Mouse (Mus musculus) megakaryocyte-erythroid progenitor cell, adult 5-6 weeks (primary cell): ENCODE measurements around the gene Itpripl1. TPM values are rescaled to one million over a fixed set of nuclear protein-coding genes. Genes with fewer than 3 reads are reported as not detected.
"Not testable (repeated sequence)": the region's sequence is repeated elsewhere in the genome, so short reads cannot be mapped to it uniquely, and the experiment has no call there.

Experiments used
- ATAC-seq: replicated peaks from 2 replicates; pipeline ENCODE4 v1.8.0; 2016; ENCODE audit warnings: mild to moderate bottlenecking, inconsistent platforms; ENCODE audit not compliant: severe bottlenecking, poor library complexity, low FRiP score, low TSS enrichment
- total RNA-seq, 2 experiments: library from RNA; stranded (forward) in 1 of 2; stranded (reverse) in 1 of 2; fragments of 200-1000, 215-1000 nt in 1 of 2; fragments of >200 nt in 1 of 2; fragmentation: Nextera tagmentation in 1 of 2; gene quantifications; 2 replicates each; pipeline ENCODE4 v1.2.3; 2014 to 2017

The Itpripl1 gene
- total RNA-seq, 2 experiments from 2014 or later: 17.9 to 24.0 TPM

DNA sequence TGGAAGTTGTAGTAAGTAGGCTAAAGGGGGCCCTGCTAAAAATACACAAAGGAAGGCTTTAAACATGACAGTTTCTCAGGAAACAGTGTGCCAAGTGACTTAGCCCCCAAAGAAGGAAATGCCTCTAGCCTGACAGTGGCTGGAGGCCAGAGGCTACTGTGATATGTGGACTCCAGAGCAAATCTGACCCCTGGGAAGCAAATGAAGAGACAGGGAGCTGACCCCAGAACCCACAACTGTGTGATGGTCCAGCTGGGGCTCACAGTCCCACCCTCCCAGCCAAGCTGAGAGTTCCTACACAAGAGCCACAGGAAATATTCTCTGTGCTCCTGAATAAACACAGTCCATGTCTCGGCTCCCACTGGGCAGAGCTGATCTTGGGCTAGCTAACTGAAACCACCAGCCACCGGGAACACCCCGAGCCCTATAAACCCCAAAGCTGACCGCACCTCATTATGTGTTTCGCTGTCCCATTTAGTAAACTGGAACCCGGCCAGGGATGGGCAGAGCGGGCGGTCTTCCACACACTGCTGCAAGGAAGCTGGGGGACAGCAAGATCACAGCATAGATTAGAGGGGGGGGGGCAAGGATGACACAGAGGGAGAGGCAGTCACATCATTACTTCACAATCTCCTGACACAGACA is 21.5 kb downstream of the Itpripl1 start:
- ATAC-seq: no peak

DNA sequence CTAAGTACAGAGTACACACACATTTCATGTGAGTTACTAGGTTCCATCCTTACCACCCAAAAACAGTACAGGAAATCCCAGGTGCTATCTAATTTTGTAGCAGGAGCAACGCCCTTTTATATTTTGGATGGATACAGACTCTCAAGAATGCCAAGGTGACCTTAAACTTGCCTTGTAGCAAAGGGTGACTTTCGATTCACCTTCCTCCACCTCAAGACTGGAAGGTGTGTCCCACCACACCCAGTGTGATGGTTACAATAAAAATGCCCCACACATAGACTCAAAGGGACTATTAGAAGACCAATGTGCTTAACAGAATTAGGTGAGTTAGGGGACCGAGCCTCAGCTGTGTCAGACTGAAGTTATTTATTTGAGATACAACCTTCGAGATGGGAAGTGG is 34.3 kb downstream of the Itpripl1 start:
- no peak for ATAC-seq

DNA sequence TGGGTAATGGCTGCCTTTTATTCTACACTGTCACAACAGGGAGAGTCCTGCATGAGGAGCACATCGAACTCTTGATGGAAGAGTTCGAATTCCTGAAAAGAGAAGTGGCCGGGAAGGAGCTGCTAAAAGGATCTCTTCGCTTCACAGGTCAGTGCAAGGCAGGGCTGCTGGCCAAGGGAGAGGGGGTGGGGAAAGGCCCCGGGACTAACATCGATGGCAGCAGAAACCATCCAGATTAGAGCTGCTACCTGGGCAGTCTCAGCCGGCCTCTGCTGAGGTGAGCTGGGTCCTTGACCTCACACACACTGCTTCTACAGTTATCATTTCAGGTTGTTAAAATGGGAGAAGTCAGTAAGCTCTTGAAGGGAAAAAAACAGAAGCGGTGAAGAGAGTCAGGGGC is 51.2 kb downstream of the Itpripl1 start:
- no peak for ATAC-seq

DNA sequence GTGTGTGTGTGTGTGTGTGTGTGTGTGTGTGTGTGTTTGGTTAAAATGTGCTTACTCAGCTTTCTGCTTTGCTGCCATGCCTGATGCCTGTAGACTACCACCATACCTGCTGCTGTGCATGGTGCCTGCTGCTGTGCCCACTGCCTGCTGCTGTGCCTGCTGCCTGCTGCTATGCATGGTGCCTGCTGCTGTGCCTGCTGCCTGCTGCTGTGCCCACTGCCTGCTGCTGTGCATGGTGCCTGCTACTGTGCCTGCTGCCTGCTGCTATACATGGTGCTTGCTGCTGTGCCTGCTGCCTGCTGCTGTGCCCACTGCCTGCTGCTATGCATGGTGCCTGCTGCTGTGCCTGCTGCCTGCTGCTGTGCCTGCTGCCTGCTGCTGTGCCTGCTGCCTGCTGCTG is 53.1 kb downstream of the Itpripl1 start:
- ATAC-seq: not testable (repeated sequence)

Other genes with a start within 250 kb of the Itpripl1 start
- 40.2 and 44.1 TPM in 2 replicates for gene Sppl2a, start 210.2 kb downstream of the Itpripl1 start, total RNA-seq (2014; fragmentation: Nextera tagmentation)
- gene Sppl2a, start 210.2 kb downstream of the Itpripl1 start, total RNA-seq (2017): 36.9 and 41.0 TPM in 2 replicates
- 12.5 and 13.5 TPM in 2 replicates for gene Ap4e1, start 134.7 kb downstream of the Itpripl1 start, total RNA-seq (2014; fragmentation: Nextera tagmentation)
- gene Ap4e1, start 134.7 kb downstream of the Itpripl1 start, total RNA-seq (2017): 21.0 and 26.9 TPM in 2 replicates
- gene Blvra, start 72.8 kb downstream of the Itpripl1 start, total RNA-seq (2014; fragmentation: Nextera tagmentation): 53.7 and 54.7 TPM in 2 replicates
- gene Blvra, start 72.8 kb downstream of the Itpripl1 start, total RNA-seq (2017): 40.9 and 47.9 TPM in 2 replicates
- 44.7 and 65.6 TPM in 2 replicates for gene Ncaph, start 9.5 kb downstream of the Itpripl1 start, total RNA-seq (2014; fragmentation: Nextera tagmentation)
- gene Ncaph, start 9.5 kb downstream of the Itpripl1 start, total RNA-seq (2017): 55.8 and 57.3 TPM in 2 replicates
- gene 1810024B03Rik, start 64.8 kb upstream of the Itpripl1 start, total RNA-seq (2014; fragmentation: Nextera tagmentation): 2.8 and 6.5 TPM in 2 replicates
- gene 1810024B03Rik, start 64.8 kb upstream of the Itpripl1 start, total RNA-seq (2017): 1.6 and 2.6 TPM in 2 replicates
- gene Snrnp200, start 64.9 kb upstream of the Itpripl1 start, total RNA-seq (2014; fragmentation: Nextera tagmentation): 99.4 and 122 TPM in 2 replicates
- gene Snrnp200, start 64.9 kb upstream of the Itpripl1 start, total RNA-seq (2017): 202 and 255 TPM in 2 replicates
- 39.4 and 40.1 TPM in 2 replicates for gene Ciao1, start 104.4 kb upstream of the Itpripl1 start, total RNA-seq (2014; fragmentation: Nextera tagmentation)
- gene Ciao1, start 104.4 kb upstream of the Itpripl1 start, total RNA-seq (2017): 19.0 and 45.1 TPM in 2 replicates
- 17.5 and 26.0 TPM in 2 replicates for gene Tmem127, start 104.5 kb upstream of the Itpripl1 start, total RNA-seq (2014; fragmentation: Nextera tagmentation)
- gene Tmem127, start 104.5 kb upstream of the Itpripl1 start, total RNA-seq (2017): 38.7 and 39.5 TPM in 2 replicates
- gene Stard7, start 126.8 kb upstream of the Itpripl1 start, total RNA-seq (2014; fragmentation: Nextera tagmentation): 97.7 and 109 TPM in 2 replicates
- 130 and 141 TPM in 2 replicates for gene Stard7, start 126.8 kb upstream of the Itpripl1 start, total RNA-seq (2017)
- 18.4 and 29.2 TPM in 2 replicates for gene Dusp2, start 192.7 kb upstream of the Itpripl1 start, total RNA-seq (2014; fragmentation: Nextera tagmentation)
- gene Dusp2, start 192.7 kb upstream of the Itpripl1 start, total RNA-seq (2017): 33.5 and 35.8 TPM in 2 replicates
- gene Astl, start 195.2 kb upstream of the Itpripl1 start, total RNA-seq (2014; fragmentation: Nextera tagmentation): 0.40 TPM in 1 of 2 replicates, not detected in the other
- not detected in 2 replicates for gene Astl, start 195.2 kb upstream of the Itpripl1 start, total RNA-seq (2017)
- not detected in 2 replicates for gene Adra2b, start 219.8 kb upstream of the Itpripl1 start, total RNA-seq (2014; fragmentation: Nextera tagmentation)
- not detected in 2 replicates for gene Adra2b, start 219.8 kb upstream of the Itpripl1 start, total RNA-seq (2017)